Mouse (Mus musculus) gastrocnemius, adult 2 months (tissue): ENCODE results near the gene Col5a1. TPM values are rescaled to one million over a fixed set of nuclear protein-coding genes. Genes with fewer than 3 reads are reported as not detected.
A peak's percentile ranks its signal among the peaks of the same experiment; 100 is the strongest.

Experiments
- DNase-seq: peaks from one replicate; pipeline ENCODE4 v3.0.0; 2022
- H3K27ac ChIP-seq: fragments of 200-600 bp; 2 replicates; pipeline ENCODE4 v1.8.1; 2022; ENCODE audit warnings: mild to moderate bottlenecking
- H3K4me3 ChIP-seq: fragments of 200-600 bp; 2 replicates; pipeline ENCODE4 v1.8.1; 2022; ENCODE audit warnings: mild to moderate bottlenecking, moderate library complexity
- CTCF ChIP-seq: fragments of 200-600 bp; IDR thresholded peaks from 2 replicates; pipeline ENCODE4 v1.8.1; 2022; ENCODE audit warnings: antibody characterized with exemption, mild to moderate bottlenecking, moderate library complexity
- intact Hi-C: fragments of 180-260 bp; cut with DNase I; formaldehyde crosslinking; loops from one replicate; pipeline ENCODE4 v1.15.1; 2025
- total RNA-seq, 2 experiments: library from RNA; stranded (reverse); gene quantifications; 2 replicates each; pipeline ENCODE4 v1.2.3; 2021

Col5a1 gene
- total RNA-seq, 2 experiments from 2014 or later = 15.9 to 20.9 TPM

DNA sequence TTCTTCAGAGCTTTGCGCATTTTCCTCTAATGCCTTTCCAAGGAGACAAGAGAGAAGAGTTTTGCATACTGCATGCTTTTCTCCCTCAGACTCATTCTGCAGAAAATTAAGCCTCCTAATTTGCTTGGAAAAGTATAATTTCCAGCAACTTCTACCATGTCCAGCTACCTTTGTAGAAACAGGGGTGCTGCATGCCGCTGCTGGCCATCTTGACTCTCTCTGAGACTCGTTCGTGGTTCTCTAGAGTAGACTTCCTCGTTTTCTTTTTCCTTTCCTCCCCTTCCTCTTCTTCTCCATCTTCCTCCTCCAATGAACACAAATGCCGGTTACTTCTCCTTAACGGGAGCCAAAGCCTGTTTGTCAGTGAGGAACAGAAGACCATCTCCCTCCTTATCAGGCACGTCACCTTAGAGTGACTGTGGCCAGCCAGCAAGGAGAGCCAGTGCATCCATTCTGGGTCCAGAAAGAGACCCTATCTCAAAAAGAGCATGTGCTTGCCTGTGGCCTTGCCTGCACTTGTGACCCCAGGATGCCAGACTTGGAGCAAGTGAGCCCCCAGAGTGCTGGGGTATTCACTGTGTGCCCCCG, 113.9 kb downstream of the Col5a1 start:
- no peak overlapping the region for H3K27ac ChIP-seq
- TF ChIP-seq CTCF = no peak
- intact Hi-C loops = no loop called here
- no peak overlapping the region for H3K4me3 ChIP-seq
- no peak for DNase-seq

GRCm38 (mm10) chr2:28000660-28001059, 114.4 kb downstream of the Col5a1 start:
- Histone ChIP-seq H3K4me3 (no peak overlapping the region), H3K27ac (no peak overlapping the region)
- TF ChIP-seq CTCF = no peak
- intact Hi-C loops = no loop called here
- DNase-seq = no peak

DNA sequence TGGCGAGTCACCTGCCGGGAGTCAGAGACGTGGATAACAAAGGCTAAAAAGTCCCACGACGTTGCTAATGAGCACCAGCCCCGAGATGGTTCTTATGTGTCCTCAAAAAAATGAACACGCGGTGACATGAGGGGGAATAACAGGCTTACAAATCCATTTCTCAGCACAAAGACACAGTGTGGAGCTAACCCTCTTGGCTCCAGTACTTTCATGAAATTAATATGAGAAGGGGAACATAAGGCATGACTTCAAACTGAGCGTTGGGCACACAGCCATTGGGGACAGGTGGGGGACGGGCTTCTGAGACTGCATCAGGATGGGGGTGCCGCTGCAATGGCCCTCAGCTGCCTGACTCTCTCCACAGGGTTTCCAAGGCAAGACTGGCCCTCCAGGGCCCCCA, 115.0 kb downstream of the Col5a1 start:
- DNase-seq = no peak
- intact Hi-C loops = no loop called here
- H3K4me3 ChIP-seq = no peak overlapping the region
- no peak overlapping the region for H3K27ac ChIP-seq
- no peak for TF ChIP-seq CTCF

DNA sequence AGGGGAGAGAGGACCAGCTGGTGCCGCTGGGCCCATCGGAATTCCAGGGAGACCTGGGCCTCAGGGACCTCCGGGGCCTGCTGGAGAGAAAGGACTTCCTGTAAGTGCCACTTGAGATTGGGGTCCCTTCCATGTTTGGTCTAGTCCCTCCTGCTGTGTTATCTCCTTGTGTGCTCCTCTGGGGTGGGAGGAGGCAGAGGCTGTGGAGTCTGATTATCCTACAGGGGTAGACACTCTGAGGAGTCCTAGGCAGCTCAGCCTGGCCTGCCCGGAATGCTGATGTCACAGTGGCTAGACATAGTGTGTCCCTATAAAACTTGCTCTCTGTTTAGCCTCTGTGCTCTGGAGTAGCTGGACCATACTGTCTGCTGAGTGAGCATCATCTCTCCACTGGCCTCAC, 119.0 kb downstream of the Col5a1 start:
- intact Hi-C loops = no loop called here
- no peak overlapping the region for H3K27ac ChIP-seq
- no peak overlapping the region for H3K4me3 ChIP-seq
- DNase-seq = no peak
- TF ChIP-seq CTCF = no peak

DNA sequence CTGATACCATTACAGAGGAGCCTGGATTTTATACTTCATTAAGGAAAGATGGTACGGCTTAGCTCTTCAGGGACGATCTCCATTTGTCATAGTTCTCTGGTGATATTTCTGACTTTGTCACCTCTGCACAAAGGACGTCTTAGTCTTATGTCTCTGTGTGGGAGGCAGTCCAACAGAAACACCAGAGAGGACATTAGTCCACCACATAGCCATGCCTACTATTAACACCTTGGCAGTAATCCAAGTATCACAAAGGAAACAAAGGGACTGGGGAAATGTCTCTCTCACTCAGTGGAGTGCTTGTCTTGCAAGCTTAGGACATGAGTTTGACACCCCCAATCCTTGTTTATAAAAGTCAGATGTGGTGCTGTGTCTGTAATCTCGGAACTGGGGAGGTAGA, 122.0 kb downstream of the Col5a1 start:
- Histone ChIP-seq H3K27ac (no peak overlapping the region), H3K4me3 (no peak overlapping the region)
- no peak for TF ChIP-seq CTCF
- intact Hi-C loops = no loop called here
- DNase-seq = no peak

DNA sequence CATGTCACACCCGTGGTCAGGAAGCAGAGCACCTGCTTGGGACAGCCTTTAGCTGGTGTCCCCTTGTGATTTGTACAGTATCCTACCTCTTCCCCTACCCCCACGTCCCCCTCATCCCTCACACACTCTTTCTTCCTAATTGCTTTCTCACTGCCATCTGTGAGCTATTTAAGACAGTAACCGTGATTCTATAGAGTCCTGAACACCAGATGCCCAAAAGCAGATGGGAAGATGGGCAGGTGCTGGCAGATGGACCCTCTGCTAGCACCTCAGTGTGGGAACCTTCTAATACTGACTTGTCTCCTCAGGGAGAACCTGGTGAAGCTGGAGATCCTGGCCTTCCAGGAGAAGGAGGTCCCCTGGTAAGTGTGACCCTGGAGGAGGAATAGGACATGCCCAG, 126.1 kb downstream of the Col5a1 start:
- intact Hi-C loops = no loop called here
- no peak overlapping the region for H3K4me3 ChIP-seq
- no peak for DNase-seq
- H3K27ac ChIP-seq = no peak overlapping the region
- TF ChIP-seq CTCF = no peak

DNA sequence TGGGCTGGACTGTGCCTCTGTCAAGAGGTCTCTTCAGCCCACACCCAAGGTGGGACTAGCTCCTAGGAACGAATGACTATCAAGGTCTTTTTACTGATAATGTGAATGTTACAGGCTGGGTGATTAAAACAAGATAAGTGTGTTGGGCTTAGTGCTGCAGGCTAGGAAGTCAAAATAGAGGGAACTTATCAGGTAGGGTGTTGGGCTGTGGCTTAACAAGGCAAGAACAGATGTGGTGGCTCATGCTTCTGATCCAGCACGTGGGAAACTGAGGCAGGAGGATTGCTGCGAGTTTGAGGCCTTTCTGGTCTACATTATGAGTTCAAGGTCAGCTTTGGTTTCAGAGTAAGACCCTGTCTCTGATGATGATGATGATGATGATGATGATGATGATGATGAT, 128.6 kb downstream of the Col5a1 start:
- intact Hi-C loops = no loop called here
- no peak for DNase-seq
- H3K4me3 ChIP-seq = no peak overlapping the region
- no peak overlapping the region for H3K27ac ChIP-seq
- TF ChIP-seq CTCF = no peak

DNA sequence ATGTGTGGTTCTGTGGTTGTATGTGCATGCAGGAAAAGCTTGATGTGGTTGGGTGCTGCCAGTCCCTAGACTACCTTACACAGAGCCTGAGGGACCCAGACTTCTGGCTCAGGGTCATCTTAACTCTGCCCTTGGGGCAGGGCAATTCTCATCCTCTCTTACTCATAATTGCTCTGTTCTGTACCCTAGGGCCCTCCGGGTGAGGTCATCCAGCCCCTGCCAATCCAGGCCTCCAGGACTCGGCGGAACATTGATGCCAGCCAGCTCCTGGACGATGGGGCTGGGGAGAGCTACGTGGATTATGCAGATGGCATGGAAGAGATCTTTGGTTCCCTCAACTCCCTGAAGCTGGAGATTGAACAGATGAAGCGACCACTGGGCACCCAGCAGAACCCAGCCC, 138.2 kb downstream of the Col5a1 start:
- peak; percentile 20 for DNase-seq
- intact Hi-C loops = no loop called here
- Histone ChIP-seq H3K27ac (no peak overlapping the region), H3K4me3 (no peak overlapping the region)
- no peak for TF ChIP-seq CTCF

- Histone ChIP-seq H3K27ac (no peak overlapping the region), H3K4me3 (no peak overlapping the region)
- DNase-seq = no peak
- TF ChIP-seq CTCF = no peak
- intact Hi-C loops = no loop called here
Measured at GRCm38 (mm10) chr2:28025776-28026175, 139.6 kb downstream of the Col5a1 start.

DNA sequence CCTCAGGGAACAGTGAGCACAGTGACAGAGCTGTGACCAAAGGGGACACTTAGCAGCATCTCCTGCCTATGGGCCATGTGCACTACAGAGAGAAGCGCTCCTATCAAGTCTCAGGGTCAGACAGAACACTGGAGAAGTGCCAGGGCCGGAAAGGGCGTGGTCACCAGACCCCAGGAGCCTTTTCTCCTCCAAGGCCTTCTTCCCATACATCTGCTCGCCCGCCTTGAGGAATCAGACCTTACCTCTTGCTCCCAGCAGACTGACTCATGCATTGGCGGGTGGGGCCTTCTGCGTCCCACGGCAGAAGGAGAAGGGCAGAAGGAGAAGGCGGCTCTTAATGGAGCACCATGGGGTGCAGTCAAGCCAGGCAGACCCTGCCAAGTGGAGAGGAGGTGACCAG, 145.6 kb downstream of the Col5a1 start:
- Histone ChIP-seq H3K4me3 (no peak overlapping the region), H3K27ac (no peak overlapping the region)
- intact Hi-C loops = no loop called here
- TF ChIP-seq CTCF = no peak
- no peak for DNase-seq

GRCm38 (mm10) chr2:28032469-28032868, 146.2 kb downstream of the Col5a1 start:
- no peak for DNase-seq
- Histone ChIP-seq H3K27ac (no peak overlapping the region), H3K4me3 (no peak overlapping the region)
- intact Hi-C loops = no loop called here
- no peak for TF ChIP-seq CTCF

DNA sequence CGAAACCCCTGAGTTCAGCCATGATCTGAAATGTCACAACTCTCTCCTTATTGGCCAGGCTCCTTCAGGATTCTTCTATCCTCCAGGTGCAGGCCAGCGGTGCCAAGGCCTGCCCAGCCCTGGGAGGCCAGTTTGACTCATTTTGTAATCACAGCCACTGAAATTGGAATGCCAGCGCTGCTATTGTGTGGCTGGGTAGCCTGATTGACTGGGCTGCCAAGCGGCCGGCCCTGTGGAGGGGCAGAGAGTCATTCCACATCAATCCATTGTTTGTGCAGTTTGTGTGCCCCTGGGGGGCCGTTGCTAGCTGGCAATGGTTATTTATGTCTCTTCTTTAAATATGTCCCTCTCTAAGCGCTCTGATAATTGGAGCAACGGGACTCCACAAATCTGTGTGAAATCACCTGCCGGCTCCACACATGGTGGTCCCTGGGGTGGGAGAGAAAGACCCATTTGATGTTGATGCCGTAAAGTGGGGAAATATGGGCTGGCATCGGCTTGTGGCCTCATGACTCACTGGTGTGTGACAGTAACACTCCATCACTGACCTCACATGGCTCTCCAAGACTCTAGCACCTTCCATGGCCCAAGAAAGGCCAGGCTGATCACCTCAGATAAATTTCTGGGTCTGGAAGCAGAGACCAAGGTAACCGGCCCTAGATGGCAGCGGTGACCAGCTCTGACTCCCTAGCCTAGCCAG, 147.9 kb downstream of the Col5a1 start:
- intact Hi-C loops = no loop called here
- H3K4me3 ChIP-seq = no peak overlapping the region

DNA sequence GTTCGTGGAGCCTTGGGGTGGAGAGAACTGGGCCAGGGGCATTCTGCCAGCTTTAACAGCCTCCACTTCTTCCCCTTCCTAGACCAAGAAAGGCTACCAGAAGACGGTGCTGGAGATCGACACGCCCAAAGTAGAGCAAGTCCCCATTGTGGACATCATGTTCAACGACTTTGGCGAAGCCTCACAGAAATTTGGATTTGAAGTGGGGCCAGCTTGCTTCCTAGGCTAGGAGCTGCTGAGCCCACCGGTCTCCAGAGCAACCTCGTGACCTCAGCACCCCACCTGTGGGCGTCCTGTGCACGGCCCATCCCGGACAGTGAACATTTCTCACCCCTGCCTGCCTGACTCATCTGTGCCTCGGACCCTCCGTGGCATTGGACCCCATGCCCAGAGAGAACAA, 150.6 kb downstream of the Col5a1 start:
- intact Hi-C loops = no loop called here
- Histone ChIP-seq H3K4me3 (no peak overlapping the region), H3K27ac (no peak overlapping the region)
- no peak for DNase-seq
- no peak for TF ChIP-seq CTCF

More for the DNA sequence above, 147.9 kb downstream of the Col5a1 start:
- TF ChIP-seq CTCF = no peak
- no peak for DNase-seq
- no peak overlapping the region for H3K27ac ChIP-seq
